Mouse (Mus musculus) testis, adult 2 months (tissue): ENCODE measurements around the gene Myh14. TPM values are rescaled to one million over a fixed set of nuclear protein-coding genes. Genes with fewer than 3 reads are reported as not detected.
"Not testable (repeated sequence)": the region's sequence is repeated elsewhere in the genome, so short reads cannot be mapped to it uniquely, and the experiment has no call there.

ENCODE experiments used
- H3K27ac ChIP-seq: fragments of 200-500 bp; 2 replicates; pipeline ENCODE4 v1.5.1; 2012; ENCODE audit warnings: low read depth, low read length; ENCODE audit not compliant: control insufficient read depth, insufficient read depth
- H3K27me3 ChIP-seq: fragments of 200-500 bp; 2 replicates; pipeline ENCODE4 v1.6.1; 2012; ENCODE audit warnings: mild to moderate bottlenecking, low read length, moderate library complexity; ENCODE audit not compliant: control insufficient read depth, insufficient read depth
- H3K36me3 ChIP-seq: fragments of 200-500 bp; 2 replicates; pipeline ENCODE4 v1.6.1; 2012; ENCODE audit warnings: mild to moderate bottlenecking, low read length; ENCODE audit not compliant: control insufficient read depth, insufficient read depth
- H3K4me1 ChIP-seq: fragments of 200-500 bp; 2 replicates; pipeline ENCODE4 v1.6.1; 2012; ENCODE audit warnings: low read length; ENCODE audit not compliant: control insufficient read depth, insufficient read depth
- H3K4me3 ChIP-seq: fragments of 200-500 bp; 2 replicates; pipeline ENCODE4 v1.5.1; 2012; ENCODE audit warnings: low read depth, mild to moderate bottlenecking, low read length, moderate library complexity, mixed read lengths; ENCODE audit not compliant: control insufficient read depth
- CTCF ChIP-seq: fragments of 200-500 bp; IDR thresholded peaks from 2 replicates; pipeline ENCODE4 v1.5.1; 2012; ENCODE audit warnings: low read depth, mild to moderate bottlenecking, inconsistent platforms, low read length, moderate library complexity; ENCODE audit not compliant: control insufficient read depth, insufficient read depth, insufficient replicate concordance
- POLR2A ChIP-seq: fragments of 200-500 bp; IDR thresholded peaks from 2 replicates; pipeline ENCODE4 v1.6.1; 2012; ENCODE audit warnings: low read depth, mild to moderate bottlenecking, inconsistent platforms, low read length, moderate library complexity; ENCODE audit not compliant: control insufficient read depth
- polyA plus RNA-seq: library from polyadenylated mRNA; depleted of rRNA; stranded (reverse); fragments of >200 nt; gene quantifications from 2 replicates; pipeline ENCODE4 v1.2.3, GENCODE M21; 2012; rRNA removed

Myh14 gene
- polyA plus RNA-seq, result 1.2 and 2.6 TPM in 2 replicates

DNA sequence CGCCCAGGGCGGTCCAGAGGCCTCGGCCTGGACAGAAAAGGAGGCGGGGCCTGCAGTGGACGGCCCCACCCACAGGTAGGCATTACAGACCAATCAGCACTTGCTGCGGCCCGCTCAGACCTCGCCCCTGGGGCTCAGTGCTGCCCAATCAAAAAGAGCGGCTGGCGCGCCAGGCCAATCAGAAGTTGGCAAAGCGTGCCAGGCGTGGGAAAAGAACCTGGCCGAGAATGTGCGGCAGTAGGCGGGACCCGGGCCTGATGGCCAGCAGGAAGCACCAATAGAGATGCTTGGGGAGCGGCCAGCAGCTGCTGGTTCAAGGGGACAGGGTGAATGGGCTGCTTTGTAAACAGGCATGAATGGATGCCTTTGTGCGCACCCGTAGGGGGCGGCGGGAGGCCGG is at the start of gene Myh14:
Myh14 (minus strand) TSS at position 41 of the 400 bp plus-strand sequence.
- Histone ChIP-seq H3K4me3 (peak within 1 kb of the TSS; percentile 28), H3K4me1 (peaks cover 18% of the 10 kb centered on the region), H3K27ac (no peak within 1 kb of the TSS), H3K27me3 (no peaks in the 10 kb centered on the region), H3K36me3 (no peaks in the 10 kb centered on the region)
- TF ChIP-seq CTCF, result no peak
- TF ChIP-seq POLR2A, result no peak

GRCm38 (mm10) chr7:44709881-44710280 is 39.2 kb upstream of the Myh14 start:
- no peak overlapping the region for H3K27ac ChIP-seq
- TF ChIP-seq POLR2A, result no peak
- no peak for TF ChIP-seq CTCF

DNA sequence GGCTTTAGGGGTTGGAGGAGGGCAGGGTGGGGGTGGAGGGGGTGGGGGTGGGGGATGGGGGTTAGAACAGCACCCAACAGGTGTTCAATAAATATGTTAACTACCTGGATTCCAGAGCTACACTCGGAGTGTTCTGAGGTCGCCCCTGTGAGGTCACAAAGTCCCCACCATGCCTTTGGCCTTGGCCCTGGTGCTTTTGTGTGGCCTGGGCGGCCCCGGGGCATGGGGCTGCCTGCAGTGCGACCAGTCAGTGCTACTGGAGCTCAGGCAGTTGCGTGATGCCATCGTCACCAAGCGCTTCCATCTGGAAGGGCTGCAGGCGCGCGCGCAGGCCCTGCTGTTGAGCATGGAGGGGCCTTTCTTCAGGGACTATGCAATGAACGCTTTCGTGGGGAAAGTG is 37.9 kb upstream of the Myh14 start, which contains the start of gene Izumo2:
Izumo2 (plus strand) TSS at position 169 of the 400 bp plus-strand sequence.
- Histone ChIP-seq H3K27ac (0 out of 2 replicates have a peak within 1 kb of the TSS, but pooled peaks have one; percentile 14), H3K4me1 (peaks cover 4% of the 10 kb centered on the region)
- TF ChIP-seq CTCF, result no peak
- peak; percentile 56; the same call in 1 of the 2 replicates for TF ChIP-seq POLR2A

More at GRCm38 (mm10) chr7:44709881-44710280, 39.2 kb upstream of the Myh14 start:
- H3K4me3 ChIP-seq, result peak overlapping the region; percentile 67
- no peaks in the 10 kb centered on the region for H3K36me3 ChIP-seq
- H3K27me3 ChIP-seq, result no peaks in the 10 kb centered on the region
- peaks cover 4% of the 10 kb centered on the region for H3K4me1 ChIP-seq

GRCm38 (mm10) chr7:44708093-44708492 is 37.5 kb upstream of the Myh14 start:
- H3K4me3 ChIP-seq, result 0 out of 2 replicates have a peak overlapping the region, but pooled peaks have one; percentile 4
- H3K27ac ChIP-seq, H3K36me3 ChIP-seq, H3K4me1 ChIP-seq, H3K27me3 ChIP-seq: not testable (repeated sequence)

More for the DNA sequence above, 37.9 kb upstream of the Myh14 start, which contains the start of gene Izumo2:
- no peaks in the 10 kb centered on the region for H3K36me3 ChIP-seq
- H3K4me3 ChIP-seq, result peak within 1 kb of the TSS; percentile 79
- H3K27me3 ChIP-seq, result no peaks in the 10 kb centered on the region

GRCm38 (mm10) chr7:44707169-44707675 is 36.6 kb upstream of the Myh14 start:
- Histone ChIP-seq H3K36me3 (no peaks in the 10 kb centered on the region), H3K27ac (no peak overlapping the region), H3K4me1 (peaks cover 2% of the 10 kb centered on the region), H3K27me3 (no peaks in the 10 kb centered on the region), H3K4me3 (no peak overlapping the region; the same call in 1 of the 2 replicates)
- TF ChIP-seq POLR2A (no peak), CTCF (no peak)

GRCm38 (mm10) chr7:44706322-44706721 is 35.7 kb upstream of the Myh14 start:
- H3K4me3 ChIP-seq, result no peak overlapping the region
- TF ChIP-seq CTCF (no peak), POLR2A (no peak)
- H3K27ac ChIP-seq, result no peak overlapping the region
- no peaks in the 10 kb centered on the region for H3K36me3 ChIP-seq
- H3K27me3 ChIP-seq, result no peaks in the 10 kb centered on the region
- H3K4me1 ChIP-seq, result peaks cover 2% of the 10 kb centered on the region

DNA sequence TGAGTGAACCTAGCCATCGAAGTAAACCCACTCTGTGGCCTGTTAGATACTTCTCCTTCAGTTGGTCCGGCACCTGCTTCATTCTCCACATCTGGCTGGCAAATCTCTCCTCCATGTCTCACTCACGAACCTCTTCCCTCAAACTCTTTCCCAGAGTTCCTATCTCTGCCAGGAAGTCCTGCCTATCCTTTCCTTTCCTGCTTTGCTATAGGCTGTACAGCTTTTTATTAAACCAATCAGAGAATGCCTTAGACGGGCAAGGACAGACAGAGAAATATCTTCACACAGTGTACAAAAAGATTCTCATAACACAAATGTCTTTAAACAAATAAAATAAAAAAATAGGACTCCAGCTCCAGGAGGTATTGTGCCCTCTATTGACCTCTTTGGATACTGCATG is 34.4 kb upstream of the Myh14 start:
- Histone ChIP-seq H3K27me3 (no peaks in the 10 kb centered on the region), H3K4me1 (peaks cover 2% of the 10 kb centered on the region), H3K36me3 (no peaks in the 10 kb centered on the region), H3K4me3 (no peak overlapping the region), H3K27ac (no peak overlapping the region)
- no peak for TF ChIP-seq POLR2A
- no peak for TF ChIP-seq CTCF

DNA sequence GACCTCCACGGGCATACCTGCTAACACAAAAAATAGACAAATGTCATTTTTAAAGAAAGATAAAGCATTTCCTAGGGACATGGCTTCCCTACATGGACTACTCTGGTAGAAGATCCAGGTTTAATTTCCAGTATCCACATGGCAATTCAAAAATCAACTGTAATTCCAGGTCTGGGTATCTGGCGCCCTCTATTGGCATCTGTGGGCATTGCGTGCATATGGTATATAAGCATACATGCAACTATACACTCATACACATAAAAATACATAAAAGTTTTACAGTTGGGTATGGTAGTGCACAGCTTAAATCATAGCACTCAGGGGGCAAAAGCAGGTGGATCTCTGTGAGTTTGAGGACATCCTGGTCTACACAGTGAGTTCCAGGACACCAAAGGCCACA is 33.7 kb upstream of the Myh14 start:
- no peak overlapping the region for H3K4me3 ChIP-seq
- TF ChIP-seq CTCF (no peak; the same call in 1 of the 2 replicates), POLR2A (no peak)
- H3K36me3 ChIP-seq, result no peaks in the 10 kb centered on the region
- peaks cover 2% of the 10 kb centered on the region for H3K4me1 ChIP-seq
- no peaks in the 10 kb centered on the region for H3K27me3 ChIP-seq
- no peak overlapping the region for H3K27ac ChIP-seq
